Mouse (Mus musculus) hindbrain, embryonic 11.5 days (tissue): ENCODE data around the gene Gm49396. TPM values are rescaled to one million over a fixed set of nuclear protein-coding genes. Genes with fewer than 3 reads are reported as not detected.

Experiments
- ATAC-seq: fragments of 200-750 bp; cut with Nextera tagmentation; 2 replicates; pipeline ENCODE4 v1.8.0; 2017; ENCODE audit warnings: mild to moderate bottlenecking, moderate TSS enrichment, moderate library complexity; ENCODE audit not compliant: low FRiP score
- DNase-seq: peaks from one replicate; pipeline ENCODE4 v3.0.0-alpha.2; 2015; ENCODE audit warnings: low spot score
- H3K27ac ChIP-seq: fragments of 300-500 bp; sonication (generic); 2 replicates; pipeline ENCODE4 v1.5.1; 2014; ENCODE audit warnings: mild to moderate bottlenecking, low read depth, low read length
- H3K27me3 ChIP-seq: fragments of 300-500 bp; sonication (generic); 2 replicates; pipeline ENCODE4 v1.6.1; 2014; ENCODE audit warnings: mild to moderate bottlenecking, low read length, moderate library complexity, mixed read lengths; ENCODE audit not compliant: control insufficient read depth, insufficient read depth
- H3K36me3 ChIP-seq: fragments of 300-500 bp; sonication (generic); 2 replicates; pipeline ENCODE4 v1.6.1; 2014; ENCODE audit warnings: mild to moderate bottlenecking, low read length, moderate library complexity, mixed read lengths; ENCODE audit not compliant: control insufficient read depth, insufficient read depth
- H3K4me1 ChIP-seq: fragments of 300-500 bp; sonication (generic); replicated peaks from 2 replicates; pipeline ENCODE4 v1.6.1; 2014; ENCODE audit warnings: low read length, mixed read lengths; ENCODE audit not compliant: control insufficient read depth, insufficient read depth
- H3K4me2 ChIP-seq: fragments of 300-500 bp; sonication (generic); replicated peaks from 2 replicates; pipeline ENCODE4 v1.6.1; 2014; ENCODE audit warnings: mild to moderate bottlenecking, low read depth, low read length
- H3K4me3 ChIP-seq: fragments of 300-500 bp; sonication (generic); 2 replicates; pipeline ENCODE4 v1.5.1; 2014; ENCODE audit warnings: low read depth, low read length
- H3K9ac ChIP-seq: fragments of 300-500 bp; sonication (generic); 2 replicates; pipeline ENCODE4 v1.6.1; 2014; ENCODE audit warnings: low read depth, low read length
- H3K9me3 ChIP-seq: fragments of 300-500 bp; sonication (generic); 2 replicates; pipeline ENCODE4 v1.6.1; 2016; ENCODE audit warnings: low read length; ENCODE audit not compliant: control insufficient read depth
- WGBS: fragments of 180-500 bp; shearing (Covaris S2); extraction: QIAGEN DNeasy Blood & Tissue Kit; methylation state at CpG from one replicate; pipeline ENCODE4 v1.1.7; 2014; 5-methylcytosine and 5-hydroxymethylcytosine counted together
- polyA plus RNA-seq: library from polyadenylated mRNA; unstranded; fragments of >200 nt; fragmentation: Nextera tagmentation; extraction: Ambion mirVana; gene quantifications from 2 replicates; pipeline ENCODE4 v1.2.1, GENCODE M21; 2014

The Gm49396 gene
- polyA plus RNA-seq, 1 experiment from 2014 or later, result 7.8 TPM

GRCm38 (mm10) chr7:30608476-30608875 is 45.3 kb downstream of the Gm49396 start:
- Histone ChIP-seq H3K9me3 (no peaks in the 10 kb centered on the region), H3K4me3 (no peak overlapping the region), H3K36me3 (no peaks in the 10 kb centered on the region), H3K4me2 (no peak overlapping the region), H3K27ac (no peak overlapping the region), H3K27me3 (no peaks in the 10 kb centered on the region), H3K9ac (no peak overlapping the region), H3K4me1 (no peaks in the 10 kb centered on the region)
- WGBS, result 45% methylated on average over 16 of the region's 16 CpGs
- ATAC-seq (no peak), DNase-seq (no peak)

- ATAC-seq, result no peak
- no peaks in the 10 kb centered on the region for H3K36me3 ChIP-seq
- no peaks in the 10 kb centered on the region for H3K4me1 ChIP-seq
- no peak overlapping the region for H3K27ac ChIP-seq
- no peak for DNase-seq
- no peak overlapping the region for H3K4me2 ChIP-seq
- no peak overlapping the region for H3K9ac ChIP-seq
- H3K27me3 ChIP-seq, result no peaks in the 10 kb centered on the region
- H3K9me3 ChIP-seq, result no peaks in the 10 kb centered on the region
- 58% methylated on average over 7 of the region's 7 CpGs for WGBS
- H3K4me3 ChIP-seq, result no peak overlapping the region
Observed at GRCm38 (mm10) chr7:30610043-30610442, 46.9 kb downstream of the Gm49396 start.

- Histone ChIP-seq H3K4me1 (no peaks in the 10 kb centered on the region), H3K27ac (no peak within 1 kb of the TSS), H3K4me2 (no peak within 1 kb of the TSS), H3K9ac (no peak within 1 kb of the TSS), H3K36me3 (peaks cover 4% of the 10 kb centered on the region; the same call in 1 of the 2 replicates), H3K9me3 (no peaks in the 10 kb centered on the region), H3K27me3 (no peaks in the 10 kb centered on the region), H3K4me3 (no peak within 1 kb of the TSS)
- no peak for DNase-seq
- 84% methylated on average over 8 of the region's 8 CpGs for WGBS
- 0 out of 2 replicates have a peak, but pooled peaks have one; percentile 30 for ATAC-seq
Observed at GRCm38 (mm10) chr7:30612654-30613402, 49.7 kb downstream of the Gm49396 start, which contains the start of gene Upk1a. Upk1a (minus strand) TSS chr7:30612847.

GRCm38 (mm10) chr7:30613529-30614112 is 50.5 kb downstream of the Gm49396 start:
- peak; percentile 79 for DNase-seq

GRCm38 (mm10) chr7:30614454-30614853 is 51.3 kb downstream of the Gm49396 start:
- H3K36me3 ChIP-seq, result peaks cover 10% of the 10 kb centered on the region
- ATAC-seq, result no peak
- no peaks in the 10 kb centered on the region for H3K9me3 ChIP-seq
- no peaks in the 10 kb centered on the region for H3K4me1 ChIP-seq
- no peak overlapping the region for H3K27ac ChIP-seq
- H3K4me2 ChIP-seq, result no peak overlapping the region
- H3K4me3 ChIP-seq, result no peak overlapping the region
- 87% methylated on average over 2 of the region's 2 CpGs for WGBS
- no peak for DNase-seq
- H3K27me3 ChIP-seq, result no peaks in the 10 kb centered on the region
- no peak overlapping the region for H3K9ac ChIP-seq

More at GRCm38 (mm10) chr7:30613529-30614112, 50.5 kb downstream of the Gm49396 start:
- no peak overlapping the region for H3K27ac ChIP-seq
- H3K27me3 ChIP-seq, result no peaks in the 10 kb centered on the region
- no peaks in the 10 kb centered on the region for H3K4me1 ChIP-seq
- H3K4me2 ChIP-seq, result no peak overlapping the region
- WGBS, result 24% methylated on average over 14 of the region's 14 CpGs
- peaks cover 6% of the 10 kb centered on the region for H3K36me3 ChIP-seq
- peak; percentile 27; the same call in 1 of the 2 replicates for ATAC-seq
- H3K9me3 ChIP-seq, result no peaks in the 10 kb centered on the region
- no peak overlapping the region for H3K9ac ChIP-seq
- H3K4me3 ChIP-seq, result no peak overlapping the region

- DNase-seq, result no peak
- no peak overlapping the region for H3K27ac ChIP-seq
- 61% methylated on average over 5 of the region's 5 CpGs for WGBS
- H3K4me2 ChIP-seq, result no peak overlapping the region
- H3K36me3 ChIP-seq, result peaks cover 10% of the 10 kb centered on the region
- H3K4me3 ChIP-seq, result no peak overlapping the region
- H3K9me3 ChIP-seq, result no peaks in the 10 kb centered on the region
- H3K9ac ChIP-seq, result no peak overlapping the region
- ATAC-seq, result no peak
- no peaks in the 10 kb centered on the region for H3K27me3 ChIP-seq
- no peaks in the 10 kb centered on the region for H3K4me1 ChIP-seq
Observed at GRCm38 (mm10) chr7:30615049-30615760, 52.1 kb downstream of the Gm49396 start.

Other genes starting within 250 kb of the Gm49396 start
- gene Syne4, start 248.5 kb upstream of the Gm49396 start, polyA plus RNA-seq, result 17.4 and 18.7 TPM in 2 replicates
- gene E130208F15Rik, start 241.6 kb upstream of the Gm49396 start, polyA plus RNA-seq, result 1.4 and 3.3 TPM in 2 replicates
- gene Sdhaf1, start 239.4 kb upstream of the Gm49396 start, polyA plus RNA-seq, result 20.9 and 23.2 TPM in 2 replicates
- 5.3 and 6.8 TPM in 2 replicates for gene Lrfn3, start 200.6 kb upstream of the Gm49396 start, polyA plus RNA-seq
- gene Tyrobp, start 149.6 kb upstream of the Gm49396 start, polyA plus RNA-seq, result 19.3 and 23.1 TPM in 2 replicates
- gene Hcst, start 143.5 kb upstream of the Gm49396 start, polyA plus RNA-seq, result 0.39 and 0.62 TPM in 2 replicates
- 1.5 and 1.8 TPM in 2 replicates for gene Nfkbid, start 141.6 kb upstream of the Gm49396 start, polyA plus RNA-seq
- gene Aplp1, start 117.8 kb upstream of the Gm49396 start, polyA plus RNA-seq, result 165 and 169 TPM in 2 replicates
- 18.6 and 25.8 TPM in 2 replicates for gene Kirrel2, start 105.7 kb upstream of the Gm49396 start, polyA plus RNA-seq
- 3.3 and 4.5 TPM in 2 replicates for gene Nphs1, start 105.0 kb upstream of the Gm49396 start, polyA plus RNA-seq
- gene Prodh2, start 69.7 kb upstream of the Gm49396 start, polyA plus RNA-seq, result not detected in 2 replicates
- gene Arhgap33, start 28.3 kb upstream of the Gm49396 start, polyA plus RNA-seq, result 41.4 and 41.9 TPM in 2 replicates
- gene Hspb6, start 11.2 kb upstream of the Gm49396 start, polyA plus RNA-seq, result 3.5 and 4.0 TPM in 2 replicates
- 11.4 and 18.4 TPM in 2 replicates for gene Proser3, start 11.0 kb upstream of the Gm49396 start, polyA plus RNA-seq
- 44.7 and 48.3 TPM in 2 replicates for gene Lin37, start 3.5 kb upstream of the Gm49396 start, polyA plus RNA-seq
- 83.0 and 100.0 TPM in 2 replicates for gene U2af1l4, start within 50 bp of the Gm49396 start, polyA plus RNA-seq
- 104 and 105 TPM in 2 replicates for gene Psenen, start 283 bp downstream of the Gm49396 start, polyA plus RNA-seq
- 3.0 and 3.6 TPM in 2 replicates for gene Igflr1, start 2.1 kb downstream of the Gm49396 start, polyA plus RNA-seq
- gene Kmt2b, start 25.4 kb downstream of the Gm49396 start, polyA plus RNA-seq, result 11.1 and 13.2 TPM in 2 replicates
- gene Zbtb32, start 35.6 kb downstream of the Gm49396 start, polyA plus RNA-seq, result 0.24 and 1.2 TPM in 2 replicates
- gene Upk1a, start 49.5 kb downstream of the Gm49396 start, polyA plus RNA-seq, result 0.54 and 1.2 TPM in 2 replicates
- 816 and 817 TPM in 2 replicates for gene Cox6b1, start 62.8 kb downstream of the Gm49396 start, polyA plus RNA-seq
- not detected in 2 replicates for gene Etv2, start 72.5 kb downstream of the Gm49396 start, polyA plus RNA-seq
- gene Rbm42, start 87.0 kb downstream of the Gm49396 start, polyA plus RNA-seq, result 119 and 123 TPM in 2 replicates
- gene Haus5, start 101.7 kb downstream of the Gm49396 start, polyA plus RNA-seq, result 40.3 and 41.8 TPM in 2 replicates
- not detected in 2 replicates for gene Pmis2, start 108.3 kb downstream of the Gm49396 start, polyA plus RNA-seq
- not detected in 2 replicates for gene 2200002J24Rik, start 135.6 kb downstream of the Gm49396 start, polyA plus RNA-seq
- gene Atp4a, start 148.9 kb downstream of the Gm49396 start, polyA plus RNA-seq, result 0.65 and 1.4 TPM in 2 replicates
- 143 and 160 TPM in 2 replicates for gene Tmem147, start 166.2 kb downstream of the Gm49396 start, polyA plus RNA-seq
- 0.60 and 0.75 TPM in 2 replicates for gene Gapdhs, start 180.3 kb downstream of the Gm49396 start, polyA plus RNA-seq
- 0.39 and 0.42 TPM in 2 replicates for gene Sbsn, start 188.1 kb downstream of the Gm49396 start, polyA plus RNA-seq
- 0.34 and 0.73 TPM in 2 replicates for gene Dmkn, start 200.4 kb downstream of the Gm49396 start, polyA plus RNA-seq
- gene Krtdap, start 224.6 kb downstream of the Gm49396 start, polyA plus RNA-seq, result not detected in 2 replicates